Mouse (Mus musculus): ENCODE results near the gene Fbxo28.
"Not testable (repeated sequence)": the region's sequence is repeated elsewhere in the genome, so short reads cannot be mapped to it uniquely, and the experiment has no call there.

Fbxo28 gene

DNA sequence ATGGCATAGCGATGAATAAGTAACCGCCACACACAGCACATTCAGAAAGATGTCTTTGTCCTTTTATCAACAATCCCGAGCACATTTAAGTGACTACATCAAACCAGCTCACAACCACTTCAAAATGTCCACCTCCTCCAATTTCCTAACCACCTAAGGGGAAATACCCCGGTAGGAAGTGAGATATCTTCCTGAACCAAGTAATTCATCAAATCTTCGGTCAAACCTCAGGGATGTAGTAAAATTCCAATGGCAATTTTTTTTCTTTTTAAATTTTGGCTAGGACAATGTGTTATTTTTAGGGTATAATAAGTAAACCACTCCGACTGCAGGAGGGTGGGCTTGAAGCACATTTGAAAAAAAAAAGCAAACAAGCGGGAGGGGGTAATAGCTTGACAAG is 1.1 kb downstream of the Fbxo28 start:
- DNase-seq = no peak

DNA sequence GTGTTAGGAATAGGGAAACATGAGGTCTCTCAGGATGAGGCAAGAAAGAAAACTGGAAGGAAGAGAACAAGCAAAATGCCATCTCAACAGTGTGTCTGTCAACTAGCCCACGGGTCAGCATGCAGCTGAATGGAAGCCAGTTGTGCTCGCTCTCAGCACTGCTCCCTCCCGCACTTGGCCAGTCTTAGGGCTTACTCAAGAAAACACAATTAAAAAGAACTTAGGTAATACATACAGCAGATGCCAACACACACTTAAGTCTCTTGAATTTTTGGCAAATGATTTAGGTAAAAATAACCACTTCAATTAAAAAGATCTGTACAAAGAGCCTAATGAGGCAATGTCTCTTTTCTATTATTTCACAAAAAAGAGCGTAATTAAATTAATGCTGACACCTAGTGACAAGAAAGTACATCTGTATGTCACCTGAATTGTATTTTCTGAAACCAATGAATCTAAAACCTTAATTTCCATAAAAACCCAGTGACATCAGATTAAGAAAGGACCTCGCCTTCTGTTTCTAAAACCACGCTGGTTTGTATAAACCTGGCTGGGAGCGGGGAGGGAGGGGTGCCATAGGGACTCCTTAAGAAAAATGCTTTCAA is 2.4 kb downstream of the Fbxo28 start:
- no peak for DNase-seq

DNA sequence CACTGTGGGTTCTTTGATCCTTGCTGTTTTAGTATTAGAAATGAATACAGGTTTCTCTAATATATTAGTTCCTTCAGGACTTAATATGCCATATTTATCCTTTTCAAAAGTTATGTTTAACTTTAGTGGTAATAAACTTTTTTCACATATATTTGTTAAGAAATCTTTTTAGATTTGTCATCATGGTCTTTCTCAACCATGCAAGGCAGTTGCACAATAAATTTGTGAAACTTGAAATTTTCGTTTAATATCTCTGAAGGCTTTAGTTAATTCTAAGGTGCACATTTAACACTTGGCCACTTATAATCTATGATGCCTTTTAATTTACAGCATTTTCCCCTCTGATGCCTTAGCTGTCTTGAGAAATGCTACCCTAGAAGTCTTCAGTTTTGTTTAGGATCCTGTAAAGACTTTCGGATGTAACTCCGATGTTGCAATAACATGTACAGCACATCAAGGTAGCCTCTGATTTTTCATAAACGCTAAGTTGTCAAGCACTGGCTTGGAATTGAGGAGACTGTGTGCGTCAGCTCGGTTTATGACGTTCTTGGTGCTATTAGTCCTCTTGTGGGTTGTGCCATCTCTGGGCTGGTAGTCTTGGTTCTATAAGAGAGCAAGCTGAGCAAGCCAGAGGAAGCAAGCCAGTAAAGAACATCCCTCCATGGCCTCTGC is 7.5 kb downstream of the Fbxo28 start:
- DNase-seq = no peak

DNA sequence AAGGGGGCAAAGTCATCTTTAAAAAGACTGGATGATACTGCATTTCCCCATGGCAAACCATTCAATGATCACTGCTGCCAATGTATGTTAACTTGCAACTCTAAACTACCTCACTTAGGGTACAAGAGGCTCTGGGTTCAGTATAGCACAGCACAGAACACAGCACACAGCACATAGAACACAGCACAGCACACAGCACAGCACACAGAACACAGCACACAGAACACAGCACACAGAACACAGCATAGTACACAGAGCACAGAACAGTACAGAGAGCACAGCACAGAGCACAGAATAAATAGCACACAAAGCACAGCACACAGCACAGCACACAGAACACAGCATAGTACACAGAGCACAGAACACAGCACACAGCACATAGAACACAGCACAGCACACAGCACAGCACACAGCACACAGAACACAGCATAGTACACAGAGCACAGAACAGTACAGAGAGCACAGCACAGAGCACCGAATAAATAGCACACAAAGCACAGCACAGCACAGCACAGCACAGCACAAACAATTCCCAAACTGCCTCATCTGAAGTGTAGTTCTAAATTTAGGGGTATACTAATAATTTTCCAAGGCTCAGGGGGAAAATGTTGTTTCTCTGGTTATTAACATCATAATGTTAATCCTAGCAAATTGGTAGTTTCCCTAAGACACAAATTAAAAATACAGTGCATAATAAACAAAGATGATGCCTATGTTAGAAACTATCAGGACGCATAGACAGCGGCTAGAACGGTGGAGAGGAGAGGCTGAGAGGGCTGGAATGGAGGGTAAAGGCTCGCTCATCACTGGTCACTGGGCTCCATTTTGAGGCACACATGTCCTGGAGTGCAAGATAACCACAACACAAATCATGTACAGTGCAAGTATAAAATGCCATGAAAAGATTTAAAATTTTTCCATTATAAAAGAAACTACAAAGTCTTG is 9.1 kb downstream of the Fbxo28 start:
- no peak for DNase-seq

DNA sequence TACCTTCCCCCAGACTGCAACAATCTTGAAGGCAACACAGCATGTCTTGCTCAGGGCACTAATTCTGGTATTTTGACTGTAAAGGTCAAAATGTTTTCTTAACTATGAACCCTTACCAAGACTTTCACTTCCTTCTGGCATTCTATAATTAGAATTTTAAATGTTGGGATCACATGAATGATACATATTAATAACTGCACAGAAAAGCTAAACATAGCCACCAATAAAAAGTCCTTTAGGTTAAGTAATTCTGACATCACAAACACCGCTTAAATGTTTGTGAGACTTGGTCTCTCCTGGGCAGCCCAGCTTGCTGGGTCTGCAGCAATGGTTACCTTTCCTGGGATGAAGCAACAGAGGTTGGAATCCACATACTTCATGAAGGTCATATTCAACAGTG is 15.5 kb downstream of the Fbxo28 start:
- no peak for DNase-seq

DNA sequence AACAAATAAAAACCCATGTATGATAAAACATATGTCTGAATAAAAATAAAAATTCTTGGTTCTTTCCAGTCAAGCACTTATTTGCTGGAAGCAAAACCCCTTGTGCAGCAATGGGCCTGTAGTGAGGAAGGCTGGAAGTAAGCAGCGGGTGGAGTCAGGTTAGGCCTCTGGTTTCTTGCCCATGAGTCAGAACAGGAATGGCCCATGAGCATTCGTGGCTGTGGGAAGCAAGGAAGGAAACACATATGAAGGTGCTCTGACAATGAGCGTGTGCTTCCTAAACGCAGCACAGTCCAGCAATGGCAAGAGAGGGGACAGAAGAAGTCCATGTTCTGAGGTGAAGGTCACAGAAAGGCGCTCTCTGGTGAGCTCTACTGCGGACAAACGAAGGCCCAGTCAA is 16.9 kb downstream of the Fbxo28 start:
- no peak for DNase-seq

DNA sequence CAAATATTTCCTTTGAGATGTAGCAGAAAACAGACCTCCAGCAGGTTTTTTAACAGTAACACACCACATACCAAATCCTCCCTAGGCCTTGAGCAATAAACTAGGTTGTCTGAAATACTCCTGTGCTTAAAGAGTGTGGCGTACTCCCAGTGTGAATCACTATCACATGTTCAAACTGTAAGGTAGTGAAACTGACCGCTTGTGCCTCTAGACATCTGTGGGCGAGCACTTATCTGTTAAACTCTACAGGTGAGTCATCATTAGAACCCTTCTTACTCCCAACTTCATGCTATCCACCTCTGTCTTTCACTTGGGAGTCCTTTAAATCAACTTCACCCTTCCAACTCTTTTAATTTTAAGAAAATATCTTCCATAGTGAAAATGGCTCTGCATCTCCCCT is 18.3 kb downstream of the Fbxo28 start:
- DNase-seq = no peak

DNA sequence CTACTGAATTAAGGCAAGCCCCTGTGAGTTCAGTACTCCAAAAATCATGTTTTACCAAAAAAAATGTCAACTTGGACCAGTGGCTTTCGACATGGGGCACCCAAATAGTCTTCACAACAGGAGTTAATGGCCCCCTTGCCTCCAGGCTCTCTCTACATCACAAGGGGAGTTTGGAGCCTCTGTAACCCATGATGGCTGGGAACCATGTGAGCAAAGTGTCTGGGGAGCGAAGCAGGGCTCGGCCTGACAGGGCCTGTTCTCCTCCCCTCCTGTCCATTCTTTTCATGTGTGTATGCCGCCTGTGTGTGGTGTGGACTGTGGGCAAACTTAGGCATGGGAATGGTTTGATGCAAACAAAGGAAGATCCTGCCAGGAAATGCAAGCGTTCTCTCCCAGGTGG is 27.2 kb downstream of the Fbxo28 start:
- DNase-seq = no peak

DNA sequence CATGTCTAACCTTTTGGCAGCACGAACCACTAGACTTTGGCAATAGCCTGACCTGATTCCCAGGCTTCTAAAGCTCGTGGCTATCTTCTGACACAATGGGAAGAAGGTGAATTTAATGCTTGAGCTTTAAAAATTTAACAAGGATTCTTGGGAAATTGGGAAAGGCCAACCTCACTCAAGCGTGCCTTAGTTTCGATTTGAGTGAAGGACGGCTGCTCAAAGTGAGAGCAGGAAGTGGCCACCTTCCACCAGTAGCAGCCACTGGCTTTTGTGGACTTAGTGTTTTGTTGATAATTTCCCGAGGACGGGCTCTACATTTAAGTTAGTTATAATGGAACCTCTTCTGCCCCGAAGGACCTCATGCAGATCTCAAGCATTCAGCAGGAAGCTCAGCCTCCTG is 28.2 kb downstream of the Fbxo28 start:
- no peak for DNase-seq

DNA sequence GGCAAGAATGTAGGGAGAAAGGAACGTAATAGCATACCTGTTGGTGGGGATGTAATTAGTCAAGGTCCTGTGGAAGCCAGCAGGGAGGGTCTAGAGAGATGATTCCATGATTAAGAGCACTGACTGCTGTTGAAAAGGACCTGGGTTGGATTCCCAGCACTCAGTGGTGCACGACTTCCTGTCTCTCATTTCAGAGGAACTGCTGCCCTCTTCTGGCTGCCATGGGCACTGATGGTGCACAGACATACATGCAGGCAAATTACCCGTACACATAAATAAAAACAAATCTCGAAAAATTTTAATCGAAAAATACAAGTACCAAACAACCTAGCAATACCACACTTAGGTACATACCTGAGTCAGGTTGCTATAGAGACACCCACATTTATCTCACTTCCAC is 30.1 kb downstream of the Fbxo28 start:
- no peak for DNase-seq

DNA sequence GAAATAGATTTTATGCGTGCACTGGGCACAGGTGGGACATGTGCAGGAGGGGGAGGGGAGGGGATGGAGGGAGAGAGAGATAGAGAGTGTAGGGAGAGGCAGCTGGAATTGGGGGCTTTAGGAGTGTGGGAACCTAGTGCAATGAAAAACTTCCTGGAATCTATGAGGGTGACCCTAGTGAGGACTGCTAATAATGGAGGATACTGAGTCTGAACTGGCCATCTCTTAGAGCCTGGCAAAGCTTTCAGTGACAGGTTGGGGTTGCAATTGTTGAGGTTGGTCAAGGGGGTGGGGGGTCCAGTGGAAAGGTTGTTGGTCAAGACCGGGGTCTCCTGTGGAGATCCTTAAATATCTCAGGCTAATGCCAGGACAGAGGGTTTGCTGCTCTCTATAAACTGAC is 31.1 kb downstream of the Fbxo28 start:
- no peak for DNase-seq

- no peak for DNase-seq
Observed at GRCm38 (mm10) chr1:182309403-182309802, 32.0 kb downstream of the Fbxo28 start.

DNA sequence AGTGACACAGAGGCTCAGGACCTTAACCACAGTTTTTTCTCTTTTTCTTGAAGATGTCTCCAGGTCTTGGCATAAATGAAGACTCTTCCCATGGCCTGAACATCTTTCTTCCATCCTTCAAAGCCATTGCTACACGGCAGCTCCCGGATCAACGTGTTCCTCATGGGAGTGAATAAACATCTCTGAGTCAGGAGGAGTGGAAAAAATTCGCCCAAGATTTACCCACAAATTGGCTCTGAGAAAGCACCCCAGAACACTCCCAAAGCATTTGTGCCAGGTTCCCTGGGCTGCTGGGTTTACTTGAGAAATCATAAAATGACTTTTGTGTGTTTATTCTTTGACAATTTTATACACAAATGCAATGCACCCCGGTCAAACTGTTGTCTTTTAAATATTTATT is 38.5 kb downstream of the Fbxo28 start:
- no peak for DNase-seq

GRCm38 (mm10) chr1:182302176-182302870 is 39.1 kb downstream of the Fbxo28 start:
- DNase-seq = no peak

DNA sequence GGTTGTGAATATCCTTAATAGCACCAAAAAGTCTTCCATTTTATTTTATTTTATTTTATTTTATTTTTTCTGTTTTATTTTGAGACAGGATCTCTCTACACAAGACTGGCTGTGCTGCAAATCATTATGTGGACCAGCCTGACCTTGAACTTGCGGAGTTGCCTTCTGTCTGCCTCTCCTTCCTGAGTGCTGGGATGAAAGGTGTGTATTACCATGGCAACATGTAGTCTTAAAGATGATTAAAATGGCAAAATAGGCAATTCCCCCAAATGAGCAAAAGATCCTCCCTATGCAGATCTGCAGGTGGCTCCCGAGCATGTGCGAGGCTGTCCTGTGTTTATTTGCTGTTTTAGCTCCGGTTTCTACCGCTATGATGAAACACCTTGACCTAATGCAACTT is 43.6 kb downstream of the Fbxo28 start:
- no peak for DNase-seq

DNA sequence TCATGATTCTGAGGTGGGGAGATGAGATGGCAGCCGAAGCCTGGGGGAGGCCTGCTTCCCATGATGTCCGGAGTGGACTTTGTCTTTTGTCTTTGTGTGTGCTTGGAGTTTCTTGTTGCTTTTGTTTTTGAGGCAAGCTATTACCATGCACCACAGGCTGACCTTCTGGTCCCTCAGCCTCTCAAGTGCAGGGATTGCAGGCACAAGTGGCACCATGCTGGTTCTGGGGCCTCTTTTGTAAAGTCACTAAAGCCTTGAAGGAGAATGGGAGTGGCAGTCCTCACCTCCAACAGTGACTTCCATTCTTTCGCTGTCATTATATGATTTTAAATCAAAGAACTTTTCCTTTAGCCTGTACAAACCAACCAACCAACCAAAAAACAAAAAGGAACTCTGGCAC is 44.2 kb downstream of the Fbxo28 start:
- no peak for DNase-seq

DNA sequence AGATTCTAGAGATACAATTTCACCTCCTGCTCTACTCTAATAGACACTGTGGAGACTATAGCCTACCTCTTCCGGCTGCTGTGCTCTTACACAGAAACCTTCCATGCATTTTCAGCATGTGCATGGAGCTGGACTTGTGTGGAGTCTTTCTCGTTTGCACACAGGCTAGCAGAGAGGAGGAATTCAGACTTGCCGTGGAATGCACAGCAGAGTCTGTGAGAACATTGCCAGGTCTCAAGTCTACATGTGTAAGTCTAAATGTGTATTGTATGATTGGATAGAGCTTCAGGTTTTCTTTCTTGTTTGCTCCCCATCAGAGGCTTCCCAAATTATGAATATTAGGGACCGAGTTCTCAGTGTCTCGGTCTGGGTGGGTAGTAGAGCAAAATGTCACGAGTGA is 44.6 kb downstream of the Fbxo28 start:
- no peak for DNase-seq

GRCm38 (mm10) chr1:182296141-182296540 is 45.3 kb downstream of the Fbxo28 start:
- DNase-seq = no peak

DNA sequence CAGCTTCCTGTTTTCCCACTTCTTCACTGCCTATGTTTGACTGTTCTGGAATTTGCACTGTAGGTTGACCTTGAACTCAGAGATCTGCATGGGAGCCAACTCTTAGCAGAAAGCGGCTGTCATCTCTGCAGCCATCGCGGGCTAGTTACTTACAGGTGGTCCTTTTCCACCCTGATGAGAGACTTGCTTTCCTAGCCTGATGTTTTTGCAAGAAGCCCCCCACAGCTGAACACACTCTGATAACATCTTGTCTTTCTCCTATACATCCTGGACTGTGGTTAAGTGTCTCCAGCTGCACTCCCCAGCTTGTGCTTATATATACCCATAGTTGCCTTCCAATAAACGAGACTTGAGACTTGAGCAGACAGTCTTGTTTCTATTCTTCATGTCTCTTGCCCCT is 49.1 kb downstream of the Fbxo28 start:
- DNase-seq = no peak

GRCm38 (mm10) chr1:182290741-182291140 is 50.7 kb downstream of the Fbxo28 start:
- not testable (repeated sequence) for DNase-seq

DNA sequence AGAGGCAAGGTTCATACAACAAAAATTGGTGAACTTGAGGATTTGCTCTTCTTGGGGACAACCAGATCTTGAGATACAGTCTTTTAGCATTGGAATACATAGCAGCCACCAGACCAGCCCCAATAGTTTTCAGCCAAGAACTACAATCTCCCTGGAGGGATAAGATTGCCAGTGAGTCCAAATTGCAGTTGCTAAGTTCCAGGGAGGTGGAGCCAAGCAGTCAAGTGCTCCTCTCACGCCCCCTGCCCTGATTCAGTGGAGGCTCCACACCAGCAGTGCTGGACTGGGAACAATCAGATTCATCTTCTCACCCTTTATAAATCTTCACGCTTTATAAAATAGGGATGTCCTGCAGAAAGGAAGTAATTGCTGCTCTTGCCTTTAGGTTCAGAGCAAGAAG is 51.6 kb downstream of the Fbxo28 start:
- no peak for DNase-seq

GRCm38 (mm10) chr1:182288601-182289000 is 52.8 kb downstream of the Fbxo28 start:
- DNase-seq = no peak

- DNase-seq = no peak
Observed at GRCm38 (mm10) chr1:182287781-182288180, 53.6 kb downstream of the Fbxo28 start.
